Mouse (Mus musculus): ENCODE results near the gene OR5BS1P. TPM values are rescaled to one million over a fixed set of nuclear protein-coding genes. Genes with fewer than 3 reads are reported as not detected.

The OR5BS1P gene
- polyA plus RNA-seq, 1 experiment from 2014 or later, result not detected

GRCm38 (mm10) chr15:98479568-98480102 is 9.9 kb downstream of the OR5BS1P start:
- no peaks in the 10 kb centered on the region for H3K9me3 ChIP-seq (replicated peaks)
- H3K27ac ChIP-seq, result no peak overlapping the region
- H3K4me2 ChIP-seq, result no peak overlapping the region
- no peaks in the 10 kb centered on the region for H3K36me3 ChIP-seq (ENCODE audit: poor library complexity, severe bottlenecking)
- no peak overlapping the region for H3K9ac ChIP-seq
- no peak overlapping the region for H3K4me3 ChIP-seq
- ATAC-seq, result no peak
- WGBS, result 69% methylated on average over 7 of the region's 7 CpGs
- H3K27me3 ChIP-seq, result no peaks in the 10 kb centered on the region
- no peaks in the 10 kb centered on the region; the same call in 1 of the 2 replicates for H3K4me1 ChIP-seq

GRCm38 (mm10) chr15:98482701-98483100 is 13.0 kb downstream of the OR5BS1P start, which contains the start of gene Lalba:
TSS of gene Lalba (minus strand) at chr15:98482721.
- ATAC-seq, result no peak
- H3K4me1 ChIP-seq, result no peaks in the 10 kb centered on the region
- no peaks in the 10 kb centered on the region for H3K36me3 ChIP-seq (ENCODE audit: poor library complexity, severe bottlenecking)
- no peak within 1 kb of the TSS for H3K27ac ChIP-seq
- H3K4me2 ChIP-seq, result no peak within 1 kb of the TSS
- H3K9me3 ChIP-seq (replicated peaks), result no peaks in the 10 kb centered on the region
- H3K4me3 ChIP-seq, result no peak within 1 kb of the TSS
- no peaks in the 10 kb centered on the region for H3K27me3 ChIP-seq
- WGBS, result 64% methylated on average over 3 of the region's 3 CpGs
- H3K9ac ChIP-seq, result no peak within 1 kb of the TSS

GRCm38 (mm10) chr15:98483907-98484886 is 14.5 kb downstream of the OR5BS1P start:
- WGBS, result 82% methylated on average over 18 of the region's 18 CpGs
- Histone ChIP-seq H3K9me3 (replicated peaks) (no peaks in the 10 kb centered on the region), H3K4me1 (no peaks in the 10 kb centered on the region), H3K9ac (no peak overlapping the region), H3K27me3 (no peaks in the 10 kb centered on the region), H3K27ac (no peak overlapping the region), H3K4me2 (no peak overlapping the region), H3K4me3 (no peak overlapping the region), H3K36me3 (ENCODE audit: poor library complexity, severe bottlenecking) (no peaks in the 10 kb centered on the region)
- ATAC-seq, result no peak

GRCm38 (mm10) chr15:98486433-98487021 is 16.8 kb downstream of the OR5BS1P start:
- no peak overlapping the region for H3K4me3 ChIP-seq
- H3K36me3 ChIP-seq (ENCODE audit: poor library complexity, severe bottlenecking), result no peaks in the 10 kb centered on the region
- WGBS, result 97% methylated on average over 8 of the region's 8 CpGs
- H3K27me3 ChIP-seq, result no peaks in the 10 kb centered on the region
- no peaks in the 10 kb centered on the region for H3K9me3 ChIP-seq (replicated peaks)
- H3K4me2 ChIP-seq, result no peak overlapping the region
- no peak overlapping the region for H3K9ac ChIP-seq
- ATAC-seq, result no peak
- H3K4me1 ChIP-seq, result no peaks in the 10 kb centered on the region
- no peak overlapping the region for H3K27ac ChIP-seq

GRCm38 (mm10) chr15:98491332-98491731 is 21.6 kb downstream of the OR5BS1P start:
- H3K4me3 ChIP-seq, result no peak overlapping the region
- no peak overlapping the region for H3K9ac ChIP-seq
- no peaks in the 10 kb centered on the region for H3K27me3 ChIP-seq
- 81% methylated on average over 2 of the region's 2 CpGs for WGBS
- no peak overlapping the region for H3K27ac ChIP-seq
- H3K4me2 ChIP-seq, result no peak overlapping the region
- no peaks in the 10 kb centered on the region for H3K4me1 ChIP-seq
- no peak for ATAC-seq
- H3K36me3 ChIP-seq (ENCODE audit: poor library complexity, severe bottlenecking), result no peaks in the 10 kb centered on the region
- no peaks in the 10 kb centered on the region for H3K9me3 ChIP-seq (replicated peaks)

GRCm38 (mm10) chr15:98492102-98492501 is 22.4 kb downstream of the OR5BS1P start, which contains the start of gene Olfr279:
TSS of gene Olfr279 (plus strand) at chr15:98492402.
- ATAC-seq, result no peak
- Histone ChIP-seq H3K36me3 (ENCODE audit: poor library complexity, severe bottlenecking) (no peaks in the 10 kb centered on the region), H3K4me3 (no peak within 1 kb of the TSS), H3K4me1 (no peaks in the 10 kb centered on the region), H3K27ac (no peak within 1 kb of the TSS), H3K27me3 (no peaks in the 10 kb centered on the region), H3K4me2 (no peak within 1 kb of the TSS), H3K9ac (no peak within 1 kb of the TSS), H3K9me3 (replicated peaks) (no peaks in the 10 kb centered on the region)
- 71% methylated on average over 4 of the region's 4 CpGs for WGBS

GRCm38 (mm10) chr15:98497631-98498030 is 27.9 kb downstream of the OR5BS1P start:
- Histone ChIP-seq H3K4me3 (no peak overlapping the region), H3K9me3 (replicated peaks) (no peaks in the 10 kb centered on the region), H3K4me2 (no peak overlapping the region), H3K27ac (no peak overlapping the region), H3K36me3 (ENCODE audit: poor library complexity, severe bottlenecking) (no peaks in the 10 kb centered on the region), H3K9ac (no peak overlapping the region), H3K4me1 (no peaks in the 10 kb centered on the region), H3K27me3 (no peaks in the 10 kb centered on the region)
- WGBS, result 92% methylated on average over 17 of the region's 17 CpGs
- no peak for ATAC-seq

- no peaks in the 10 kb centered on the region for H3K4me1 ChIP-seq
- H3K27ac ChIP-seq, result no peak overlapping the region
- no peaks in the 10 kb centered on the region for H3K36me3 ChIP-seq (ENCODE audit: poor library complexity, severe bottlenecking)
- no peak overlapping the region for H3K9ac ChIP-seq
- no peak for ATAC-seq
- H3K4me2 ChIP-seq, result no peak overlapping the region
- H3K27me3 ChIP-seq, result 0 out of 2 replicates have a peak, but pooled peaks cover 3% of the 10 kb centered on the region
- 88% methylated on average over 3 of the region's 3 CpGs for WGBS
- no peaks in the 10 kb centered on the region for H3K9me3 ChIP-seq (replicated peaks)
- no peak overlapping the region for H3K4me3 ChIP-seq
These were observed 33.6 kb downstream of the OR5BS1P start for GRCm38 (mm10) chr15:98503317-98503716.

GRCm38 (mm10) chr15:98504514-98504913 is 34.8 kb downstream of the OR5BS1P start:
- H3K4me2 ChIP-seq, result 0 out of 2 replicates have a peak overlapping the region, but pooled peaks have one; percentile 3
- no peaks in the 10 kb centered on the region for H3K4me1 ChIP-seq
- 0 out of 2 replicates have a peak, but pooled peaks cover 3% of the 10 kb centered on the region for H3K27me3 ChIP-seq
- no peak overlapping the region for H3K4me3 ChIP-seq
- no peak overlapping the region for H3K9ac ChIP-seq
- WGBS, result 9% methylated on average over 18 of the region's 18 CpGs
- ATAC-seq, result no peak
- H3K27ac ChIP-seq, result no peak overlapping the region
- H3K36me3 ChIP-seq (ENCODE audit: poor library complexity, severe bottlenecking), result no peaks in the 10 kb centered on the region
- H3K9me3 ChIP-seq (replicated peaks), result no peaks in the 10 kb centered on the region

GRCm38 (mm10) chr15:98506253-98506957 is 36.7 kb downstream of the OR5BS1P start:
- no peak overlapping the region for H3K9ac ChIP-seq
- H3K36me3 ChIP-seq (ENCODE audit: poor library complexity, severe bottlenecking), result no peaks in the 10 kb centered on the region
- no peak overlapping the region for H3K27ac ChIP-seq
- H3K9me3 ChIP-seq (replicated peaks), result no peaks in the 10 kb centered on the region
- H3K27me3 ChIP-seq, result 0 out of 2 replicates have a peak, but pooled peaks cover 3% of the 10 kb centered on the region
- H3K4me2 ChIP-seq, result no peak overlapping the region
- peaks cover 6% of the 10 kb centered on the region for H3K4me1 ChIP-seq
- 85% methylated on average over 9 of the region's 9 CpGs for WGBS
- no peak overlapping the region for H3K4me3 ChIP-seq
- no peak for ATAC-seq

- ATAC-seq, result no peak
- H3K4me2 ChIP-seq, result no peak overlapping the region
- no peak overlapping the region for H3K9ac ChIP-seq
- H3K4me1 ChIP-seq, result peaks cover 6% of the 10 kb centered on the region
- H3K27me3 ChIP-seq, result 0 out of 2 replicates have a peak, but pooled peaks cover 3% of the 10 kb centered on the region
- H3K4me3 ChIP-seq, result no peak overlapping the region
- no peaks in the 10 kb centered on the region for H3K9me3 ChIP-seq (replicated peaks)
- H3K27ac ChIP-seq, result no peak overlapping the region
- WGBS, result 88% methylated on average over 6 of the region's 6 CpGs
- H3K36me3 ChIP-seq (ENCODE audit: poor library complexity, severe bottlenecking), result no peaks in the 10 kb centered on the region
These were observed 37.6 kb downstream of the OR5BS1P start for GRCm38 (mm10) chr15:98507321-98507720.
